Mouse (Mus musculus) brown adipose tissue, adult 24 weeks (tissue): ENCODE results near the gene Gucy2g. TPM values are rescaled to one million over a fixed set of nuclear protein-coding genes. Genes with fewer than 3 reads are reported as not detected.

Source experiments
- H3K27ac ChIP-seq: fragments of 200-500 bp; replicated peaks from 2 replicates; pipeline ENCODE4 v1.5.1; 2012; ENCODE audit warnings: low read depth, mild to moderate bottlenecking, low read length
- H3K4me1 ChIP-seq: fragments of 200-500 bp; 2 replicates; pipeline ENCODE4 v1.6.1; 2012; ENCODE audit warnings: low read length, mixed read lengths; ENCODE audit not compliant: control insufficient read depth, insufficient read depth, insufficient read length
- H3K4me3 ChIP-seq: fragments of 200-500 bp; 2 replicates; pipeline ENCODE4 v1.5.1; 2012; ENCODE audit warnings: low read depth, mild to moderate bottlenecking, low read length, moderate library complexity; ENCODE audit not compliant: insufficient read depth
- polyA plus RNA-seq: library from polyadenylated mRNA; stranded (reverse); fragments of >200 nt; gene quantifications from 2 replicates; pipeline ENCODE4 v1.2.4, GENCODE M21; 2012; ENCODE audit not compliant: missing spikeins, insufficient read depth, insufficient read length

Gene Gucy2g
- polyA plus RNA-seq, 1 experiment: not detected

- H3K4me3 ChIP-seq: no peak overlapping the region
- H3K27ac ChIP-seq: no peak overlapping the region
- H3K4me1 ChIP-seq: no peaks in the 10 kb centered on the region
These were observed 34.4 kb downstream of the Gucy2g start for GRCm38 (mm10) chr19:55206482-55207138.

GRCm38 (mm10) chr19:55198303-55198702, 42.7 kb downstream of the Gucy2g start:
- H3K4me1 ChIP-seq: peaks cover 5% of the 10 kb centered on the region; the same call in 1 of the 2 replicates
- no peak overlapping the region for H3K4me3 ChIP-seq
- H3K27ac ChIP-seq: no peak overlapping the region

- Histone ChIP-seq H3K4me3 (no peak overlapping the region), H3K27ac (no peak overlapping the region), H3K4me1 (peaks cover 5% of the 10 kb centered on the region; the same call in 1 of the 2 replicates)
These were observed 45.5 kb downstream of the Gucy2g start for GRCm38 (mm10) chr19:55195574-55195973.

- Histone ChIP-seq H3K27ac (peak overlapping the region; percentile 42), H3K4me1 (peaks cover 7% of the 10 kb centered on the region; the same call in 1 of the 2 replicates), H3K4me3 (no peak overlapping the region)
These were observed 46.4 kb downstream of the Gucy2g start for GRCm38 (mm10) chr19:55194520-55195170.

- Histone ChIP-seq H3K4me1 (peaks cover 7% of the 10 kb centered on the region; the same call in 1 of the 2 replicates), H3K4me3 (no peak overlapping the region), H3K27ac (peak overlapping the region; percentile 42)
These were observed 47.2 kb downstream of the Gucy2g start for GRCm38 (mm10) chr19:55193717-55194394.

GRCm38 (mm10) chr19:55192254-55192945, 48.6 kb downstream of the Gucy2g start:
- no peak overlapping the region for H3K4me3 ChIP-seq
- H3K27ac ChIP-seq: peak overlapping the region; percentile 88
- peaks cover 7% of the 10 kb centered on the region; the same call in 1 of the 2 replicates for H3K4me1 ChIP-seq

DNA sequence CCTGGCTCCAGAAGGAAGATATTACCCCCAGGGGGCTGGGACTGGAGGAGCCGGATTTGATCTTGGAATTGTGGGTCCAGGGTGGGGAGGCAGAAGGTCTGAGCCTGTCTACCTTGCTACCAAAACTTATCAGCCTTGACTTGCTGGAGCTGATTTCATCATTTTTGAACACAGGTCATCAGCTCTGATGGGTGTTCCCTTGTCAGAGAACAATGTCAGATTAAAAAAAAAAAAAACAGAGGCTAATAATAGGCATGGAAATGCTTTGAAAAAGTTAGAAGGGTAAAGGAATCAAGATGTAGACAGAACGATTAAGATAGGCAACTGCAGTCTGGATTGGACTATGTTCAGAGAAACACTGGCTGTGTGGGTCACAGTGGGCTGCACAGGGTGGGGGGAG, 49.4 kb downstream of the Gucy2g start:
- peaks cover 7% of the 10 kb centered on the region; the same call in 1 of the 2 replicates for H3K4me1 ChIP-seq
- peak overlapping the region; percentile 88 for H3K27ac ChIP-seq
- no peak overlapping the region for H3K4me3 ChIP-seq

- H3K27ac ChIP-seq: peak overlapping the region; percentile 93
- H3K4me3 ChIP-seq: no peak overlapping the region
These were observed 51.0 kb downstream of the Gucy2g start for GRCm38 (mm10) chr19:55190065-55190464.

DNA sequence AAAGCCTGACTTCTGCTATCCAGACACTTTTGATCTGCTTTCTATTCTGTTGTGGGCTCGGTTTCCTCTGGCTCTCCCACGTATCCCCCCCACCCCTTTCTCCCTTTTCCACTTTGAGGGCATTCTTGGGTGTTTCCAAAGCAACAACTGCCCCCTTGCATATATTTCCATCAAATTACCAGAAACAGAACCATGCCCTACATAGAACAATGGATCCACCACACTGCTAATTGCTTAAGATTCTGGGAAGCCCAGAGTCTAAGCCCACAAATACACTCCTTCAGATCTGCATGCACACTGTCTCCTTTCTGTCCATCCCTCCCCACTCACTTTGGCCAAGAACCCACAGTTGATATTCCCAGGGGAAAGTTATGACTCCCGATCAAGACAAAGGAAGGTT, 55.4 kb downstream of the Gucy2g start:
- Histone ChIP-seq H3K4me1 (peaks cover 8% of the 10 kb centered on the region), H3K4me3 (no peak overlapping the region), H3K27ac (0 out of 2 replicates have a peak overlapping the region, but pooled peaks have one; percentile 36)

More at GRCm38 (mm10) chr19:55190065-55190464, 51.0 kb downstream of the Gucy2g start:
- H3K4me1 ChIP-seq: peaks cover 7% of the 10 kb centered on the region; the same call in 1 of the 2 replicates

DNA sequence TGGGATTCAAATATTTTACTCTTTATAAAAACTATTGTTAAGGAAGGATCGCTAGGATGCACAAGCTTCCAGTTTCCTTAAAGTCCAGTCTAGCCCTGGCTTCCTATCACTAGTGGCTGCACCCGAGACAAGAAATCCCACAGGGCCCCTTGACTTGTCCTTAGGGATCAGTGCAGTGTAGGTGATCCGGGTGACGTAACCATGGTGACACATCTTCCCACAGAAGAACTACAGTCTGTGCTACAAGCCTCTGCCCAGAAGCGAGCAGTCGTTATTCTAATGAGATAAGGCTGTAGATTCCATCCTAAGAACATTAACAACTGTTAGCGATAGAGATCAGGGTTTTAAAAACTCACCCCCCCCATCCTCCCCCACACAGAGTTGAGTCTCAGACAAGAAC, 56.0 kb downstream of the Gucy2g start:
- H3K27ac ChIP-seq: peak overlapping the region; percentile 23; the same call in 1 of the 2 replicates
- peaks cover 8% of the 10 kb centered on the region for H3K4me1 ChIP-seq
- H3K4me3 ChIP-seq: no peak overlapping the region

GRCm38 (mm10) chr19:55184442-55184841, 56.6 kb downstream of the Gucy2g start:
- Histone ChIP-seq H3K4me3 (no peak overlapping the region), H3K4me1 (peaks cover 6% of the 10 kb centered on the region; the same call in 1 of the 2 replicates), H3K27ac (peak overlapping the region; percentile 89)

- peaks cover 6% of the 10 kb centered on the region; the same call in 1 of the 2 replicates for H3K4me1 ChIP-seq
- no peak within 1 kb of the TSS for H3K27ac ChIP-seq
- H3K4me3 ChIP-seq: no peak within 1 kb of the TSS
These were observed 60.6 kb downstream of the Gucy2g start, which contains the start of gene Tectb for GRCm38 (mm10) chr19:55180433-55180832. Gene Tectb (plus strand): TSS chr19:55180733.

- no peaks in the 10 kb centered on the region for H3K4me1 ChIP-seq
- no peak overlapping the region for H3K27ac ChIP-seq
- H3K4me3 ChIP-seq: no peak overlapping the region
These were observed 63.9 kb downstream of the Gucy2g start for GRCm38 (mm10) chr19:55177143-55177542.

DNA sequence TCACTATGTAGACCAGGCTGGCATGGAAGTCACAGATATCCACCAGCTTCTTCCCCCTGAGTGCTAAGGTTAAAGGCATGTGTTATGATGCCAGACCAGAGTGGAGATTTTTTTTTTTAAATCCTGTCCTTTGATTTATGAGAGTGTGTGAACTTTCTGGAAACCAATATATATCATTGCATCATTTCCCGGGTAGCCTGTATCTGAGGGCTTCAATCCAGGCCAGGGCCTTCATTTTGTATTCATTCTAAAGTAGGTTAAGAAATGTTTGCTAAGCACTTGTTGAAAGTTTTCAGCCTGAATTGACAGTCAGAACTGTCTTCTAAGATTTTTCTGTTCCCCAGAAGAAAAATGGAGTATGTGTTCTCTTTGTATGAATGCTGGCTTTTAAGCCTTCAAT, 69.5 kb downstream of the Gucy2g start:
- Histone ChIP-seq H3K4me3 (no peak overlapping the region), H3K4me1 (peaks cover 4% of the 10 kb centered on the region), H3K27ac (peak overlapping the region; percentile 79)

- Histone ChIP-seq H3K4me1 (peaks cover 4% of the 10 kb centered on the region), H3K4me3 (no peak overlapping the region), H3K27ac (peak overlapping the region; percentile 51)
These were observed 70.6 kb downstream of the Gucy2g start for GRCm38 (mm10) chr19:55170399-55170798.
